Mouse (Mus musculus) WW6 (cell line): ENCODE data around the gene Grin2b.

Experiments used
- DNase-seq: peaks from one replicate; pipeline ENCODE4 v3.0.0-alpha.2; 2013; ENCODE audit warnings: low read depth, low spot score

Gene Grin2b

DNA sequence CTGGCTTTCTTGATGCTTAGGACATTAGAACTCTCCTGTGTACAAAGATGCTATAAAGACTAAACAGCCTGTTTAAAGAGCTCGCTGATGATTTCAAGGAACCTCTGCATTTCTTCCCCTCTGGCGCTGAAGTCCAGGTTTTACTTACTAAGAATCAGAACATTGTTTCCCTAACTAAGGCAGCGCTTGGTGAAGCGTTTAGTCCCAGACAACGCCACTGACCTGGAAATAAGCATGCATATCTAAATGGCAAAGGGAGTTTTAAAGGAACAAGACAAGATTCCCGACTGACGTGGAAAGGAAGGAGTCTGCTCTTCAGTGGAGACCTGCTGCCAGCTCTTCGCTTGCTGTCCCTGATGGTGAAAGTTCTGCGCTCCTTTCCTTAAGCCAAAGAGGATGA, 367.9 kb downstream of the Grin2b start:
- no peak for DNase-seq

GRCm38 (mm10) chr6:135799949-135800348, 373.4 kb downstream of the Grin2b start:
- no peak for DNase-seq

- DNase-seq, result no peak
Observed at GRCm38 (mm10) chr6:135798202-135798992, 374.9 kb downstream of the Grin2b start.

- DNase-seq, result no peak
Observed at GRCm38 (mm10) chr6:135797371-135798033, 375.8 kb downstream of the Grin2b start.

GRCm38 (mm10) chr6:135796911-135797310, 376.4 kb downstream of the Grin2b start:
- DNase-seq, result no peak

DNA sequence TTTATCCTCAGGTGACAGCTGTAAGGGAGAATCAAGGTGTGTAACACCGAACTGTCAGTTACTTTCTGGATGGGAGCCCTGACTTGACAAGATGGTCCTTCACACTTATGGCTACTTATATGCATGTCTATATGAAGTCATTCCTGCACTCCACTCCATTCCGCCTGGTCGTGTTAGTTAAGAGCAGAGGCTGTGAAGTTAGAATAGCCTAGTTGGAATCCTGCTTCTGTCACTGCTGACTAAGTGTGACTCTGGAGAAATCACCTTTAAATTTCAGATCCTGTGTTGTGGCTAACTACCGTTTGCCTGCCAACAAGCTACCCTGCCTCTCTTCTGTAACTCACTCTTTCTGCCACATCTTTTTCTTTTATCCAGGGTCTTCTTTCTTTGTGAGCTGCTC, 381.9 kb downstream of the Grin2b start:
- DNase-seq, result no peak

GRCm38 (mm10) chr6:135789603-135790170, 383.6 kb downstream of the Grin2b start:
- DNase-seq, result no peak

- DNase-seq, result no peak
Observed at GRCm38 (mm10) chr6:135774670-135775069, 398.6 kb downstream of the Grin2b start.

DNA sequence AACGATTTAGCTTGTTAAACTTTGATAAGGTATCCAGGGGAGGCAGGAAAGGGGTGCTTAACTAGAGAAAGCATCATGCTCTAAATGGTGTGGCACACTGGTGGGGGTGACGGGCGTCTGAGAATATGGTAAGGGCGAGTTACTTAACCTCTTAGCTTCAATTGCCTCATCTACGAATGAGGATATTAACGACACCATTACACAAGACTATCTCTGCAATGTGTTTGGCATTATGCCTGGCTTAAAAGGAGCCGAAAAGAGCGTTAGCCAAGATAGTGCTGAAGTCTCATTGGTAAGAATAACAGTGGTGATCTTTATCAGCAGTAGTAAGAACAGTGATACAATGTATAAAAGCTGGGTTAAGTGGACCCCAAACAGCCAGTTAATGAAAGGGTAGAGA, 405.7 kb downstream of the Grin2b start:
- DNase-seq, result no peak

DNA sequence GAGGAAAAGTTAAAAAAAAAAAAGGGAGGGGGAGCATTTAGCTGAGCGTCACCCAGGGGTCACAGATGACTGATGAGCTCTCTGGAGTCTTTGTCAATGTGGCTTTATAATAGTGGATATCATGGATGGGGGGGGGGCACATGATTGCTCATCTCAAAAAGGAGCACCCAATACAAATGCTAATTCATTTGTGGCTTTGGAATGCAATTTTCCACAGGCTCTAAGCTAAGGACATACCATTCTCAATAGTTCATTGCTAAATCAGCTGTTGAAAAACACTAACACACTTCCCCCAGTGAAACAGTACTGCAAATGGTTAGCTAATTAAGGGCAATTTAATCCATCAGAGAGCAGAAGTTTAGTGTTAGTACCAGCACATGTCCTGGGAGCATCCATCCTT, 414.6 kb downstream of the Grin2b start:
- no peak for DNase-seq

DNA sequence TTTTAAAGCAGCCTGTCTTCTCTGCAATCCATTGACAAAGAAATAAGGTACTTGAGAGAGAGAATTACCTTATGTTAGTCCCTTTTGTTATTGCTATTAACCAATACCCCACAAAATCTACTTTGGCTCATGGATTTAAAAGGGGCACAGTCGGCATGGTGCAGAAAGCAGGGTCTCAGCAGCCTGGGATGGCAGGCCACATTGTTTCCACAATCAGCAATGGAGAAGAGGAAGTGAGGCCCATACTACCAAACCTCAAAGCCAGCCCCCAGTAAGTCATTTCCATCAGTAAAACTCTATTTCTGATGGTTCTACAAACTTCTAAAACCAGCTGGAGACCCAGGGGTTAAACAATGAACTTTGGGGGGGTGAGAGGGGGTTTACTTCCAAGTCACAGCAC, 417.2 kb downstream of the Grin2b start:
- no peak for DNase-seq

DNA sequence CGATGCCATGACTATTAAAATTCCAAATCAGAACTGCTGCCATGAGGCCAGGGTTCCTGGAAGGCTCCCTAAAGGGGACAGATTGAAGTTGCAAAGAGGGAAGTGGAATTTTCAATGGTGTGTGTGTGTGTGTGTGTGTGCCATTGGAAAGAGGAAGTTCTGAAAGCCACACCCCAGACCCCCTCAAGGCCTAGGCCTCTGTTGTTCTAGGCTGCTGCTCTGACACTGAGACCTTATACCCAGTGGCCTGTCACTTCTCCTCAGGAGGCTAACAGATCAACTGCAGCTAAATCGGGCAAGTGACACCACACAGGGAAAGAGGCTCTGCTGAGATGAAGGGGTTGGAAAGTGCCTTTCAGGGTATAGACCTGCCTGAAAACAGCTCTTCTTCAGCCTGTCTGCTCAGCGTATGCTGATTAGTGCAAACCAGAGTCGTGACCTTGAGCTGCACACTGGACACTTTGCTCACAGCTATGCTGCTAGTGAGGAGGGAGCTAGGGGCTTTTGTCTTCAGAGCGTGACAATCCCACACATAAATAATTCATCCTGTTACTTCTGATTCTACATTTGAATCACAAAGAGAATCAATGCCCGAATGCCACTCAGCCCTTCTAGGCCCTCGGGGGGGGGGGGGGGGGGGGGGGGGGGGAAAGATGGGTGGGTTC, 424.8 kb downstream of the Grin2b start:
- DNase-seq, result no peak

- DNase-seq, result no peak
Observed at GRCm38 (mm10) chr6:135745606-135746005, 427.7 kb downstream of the Grin2b start.

GRCm38 (mm10) chr6:135734227-135734732, 439.0 kb downstream of the Grin2b start:
- DNase-seq, result no peak

DNA sequence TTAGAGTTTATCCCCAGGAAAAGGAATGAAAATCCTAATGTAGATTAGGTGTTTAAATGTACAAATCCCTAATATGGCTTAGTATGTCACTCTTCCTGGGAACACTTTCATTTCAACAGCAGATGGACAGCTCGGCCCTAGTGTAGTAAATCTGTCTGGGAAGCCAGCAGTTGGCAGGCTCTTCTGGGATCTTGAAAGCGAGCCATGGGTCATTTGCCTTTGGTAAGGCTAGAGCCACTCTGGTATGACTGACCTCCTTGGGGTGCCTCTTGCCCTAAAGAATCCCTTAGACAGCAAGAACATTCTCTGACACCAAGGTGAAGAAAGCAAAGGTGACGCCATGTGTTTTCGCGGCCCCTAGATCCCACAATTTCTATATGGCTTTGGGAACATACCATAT, 446.2 kb downstream of the Grin2b start:
- no peak for DNase-seq

DNA sequence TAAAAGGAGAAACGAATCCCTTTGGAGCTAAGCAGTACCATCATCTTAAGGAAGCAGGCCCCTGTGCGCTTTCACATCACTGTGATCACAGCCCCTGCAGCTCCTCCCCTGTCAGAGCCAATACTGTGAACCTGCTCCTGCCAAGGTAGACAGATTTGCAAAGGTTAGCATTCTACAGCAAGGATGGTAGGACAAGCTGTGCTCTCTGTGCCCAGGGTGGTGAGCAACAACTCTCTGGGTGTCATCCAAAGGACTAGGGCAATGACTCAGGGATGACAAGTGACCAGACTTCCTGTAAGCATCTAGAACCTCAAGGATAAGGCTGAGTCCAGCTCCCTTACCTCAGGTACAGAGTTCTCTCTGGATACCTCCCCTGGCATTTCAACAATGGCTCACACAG, 451.6 kb downstream of the Grin2b start:
- no peak for DNase-seq

- DNase-seq, result no peak
Observed at GRCm38 (mm10) chr6:135714906-135715305, 458.4 kb downstream of the Grin2b start.

DNA sequence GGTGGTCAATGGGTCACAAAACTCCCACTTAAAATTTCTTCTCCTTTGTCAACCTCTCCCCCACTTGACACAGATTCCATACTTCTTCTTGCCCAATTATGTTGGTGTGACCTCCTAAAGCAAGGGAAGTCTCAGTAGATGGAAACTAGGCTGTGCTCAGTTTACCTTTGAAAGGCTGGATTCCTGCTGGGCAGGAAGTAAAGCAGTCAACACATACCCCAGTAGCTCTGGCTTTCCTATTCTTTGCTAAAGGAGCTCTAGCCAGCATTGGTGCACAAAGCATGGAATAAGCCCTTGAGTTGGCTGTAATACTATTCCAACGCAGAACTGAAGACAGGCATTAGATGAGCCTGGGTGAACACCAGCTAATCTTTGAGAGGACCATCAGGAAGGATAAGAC, 459.1 kb downstream of the Grin2b start:
- no peak for DNase-seq

- no peak for DNase-seq
Observed at GRCm38 (mm10) chr6:135713716-135714115, 459.6 kb downstream of the Grin2b start.

- peak; percentile 63 for DNase-seq
Observed at GRCm38 (mm10) chr6:135706850-135707522, 466.3 kb downstream of the Grin2b start.

GRCm38 (mm10) chr6:135703655-135704054, 469.7 kb downstream of the Grin2b start:
- DNase-seq, result no peak

DNA sequence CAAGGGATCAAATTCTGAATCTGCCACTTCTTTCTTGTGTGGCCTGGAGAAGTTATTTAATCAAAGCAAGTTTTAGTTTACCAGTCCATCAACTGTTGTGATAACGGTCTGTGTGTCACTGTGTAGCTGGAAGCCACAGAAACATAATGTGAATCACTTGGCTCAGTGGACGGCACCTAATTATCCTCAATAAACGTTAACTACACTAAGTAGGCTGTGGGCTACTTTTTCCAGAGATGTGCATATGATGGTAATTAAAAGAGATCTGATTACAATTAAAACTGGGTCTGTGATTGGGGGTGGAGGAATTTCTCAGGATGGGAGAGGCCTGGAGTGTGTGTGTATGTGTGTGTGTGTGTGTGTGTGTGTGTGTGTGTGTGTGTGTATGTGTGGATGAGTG, 471.9 kb downstream of the Grin2b start:
- no peak for DNase-seq
